Mouse (Mus musculus): ENCODE results near the gene Hebp2. TPM values are rescaled to one million over a fixed set of nuclear protein-coding genes. Genes with fewer than 3 reads are reported as not detected.
A peak's percentile ranks its signal among the peaks of the same experiment; 100 is the strongest.
"Not testable (repeated sequence)": the region's sequence is repeated elsewhere in the genome, so short reads cannot be mapped to it uniquely, and the experiment has no call there.

Hebp2 gene
- polyA plus RNA-seq (2015; fragmentation: Nextera tagmentation; extraction: Ambion mirVana), result 12.0 and 12.4 TPM in 2 replicates

DNA sequence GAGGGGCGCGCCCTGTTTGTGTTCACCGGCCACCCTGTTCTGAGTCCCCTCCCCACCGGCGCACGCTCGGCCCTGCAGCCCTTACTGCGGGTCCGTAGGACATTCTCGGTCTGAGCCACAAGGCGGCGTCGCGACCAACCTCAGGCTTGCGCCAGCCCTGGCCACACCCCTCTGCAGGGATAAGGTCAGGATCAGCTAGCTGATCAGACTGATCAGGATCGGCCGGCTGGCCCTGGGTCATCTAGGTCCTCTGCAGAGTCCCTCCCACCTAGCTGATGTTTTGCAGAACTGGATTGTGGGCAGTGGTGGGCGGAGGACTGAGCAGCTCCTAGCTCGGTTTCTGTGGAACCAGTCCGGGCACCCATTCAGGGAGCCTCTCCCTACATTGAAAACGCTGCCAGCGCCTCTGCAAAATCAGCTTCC, at the start of gene Hebp2:
Gene Hebp2 (minus strand): TSS at position 264 of the 423 bp plus-strand sequence.
- Histone ChIP-seq H3K4me3 (peak within 1 kb of the TSS; percentile 73), H3K27ac (no peak within 1 kb of the TSS), H3K9ac (peak within 1 kb of the TSS; percentile 75), H3K27me3 (no peaks in the 10 kb centered on the region), H3K36me3 (no peaks in the 10 kb centered on the region), H3K9me3 (replicated peaks) (no peaks in the 10 kb centered on the region), H3K4me1 (replicated peaks) (peaks cover 20% of the 10 kb centered on the region), H3K4me2 (peak within 1 kb of the TSS; percentile 96)
- 2% methylated on average over 22 of the region's 22 CpGs for WGBS
- peak; percentile 77 for ATAC-seq (replicated peaks; ENCODE audit: insufficient number of reproducible peaks, insufficient read depth, low FRiP score, low read depth)

DNA sequence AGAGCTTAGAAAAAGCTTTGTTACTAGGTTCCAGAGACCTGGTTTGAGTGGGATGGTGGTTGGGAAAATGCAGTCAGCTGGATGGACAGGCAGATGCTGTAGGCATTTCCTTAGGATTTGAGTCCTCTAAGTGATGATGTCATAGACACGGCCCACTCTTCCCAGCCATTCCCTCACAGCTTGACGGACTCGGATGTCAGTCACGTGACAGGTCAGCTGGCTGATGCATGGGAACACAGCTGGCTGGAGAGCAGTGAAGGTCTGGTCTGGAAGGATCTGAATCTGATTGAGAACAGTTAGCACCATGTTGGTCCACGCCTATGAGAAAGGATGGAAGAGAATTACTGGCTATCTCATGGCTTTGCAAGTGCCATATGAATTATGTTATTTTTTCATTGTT, 43.6 kb upstream of the Hebp2 start:
- Histone ChIP-seq H3K4me3 (no peak overlapping the region), H3K9ac (no peak overlapping the region), H3K4me2 (no peak overlapping the region), H3K36me3 (no peaks in the 10 kb centered on the region), H3K4me1 (replicated peaks) (no peaks in the 10 kb centered on the region), H3K27ac (no peak overlapping the region), H3K9me3 (replicated peaks) (no peaks in the 10 kb centered on the region), H3K27me3 (no peaks in the 10 kb centered on the region)
- no peak for ATAC-seq (replicated peaks; ENCODE audit: insufficient number of reproducible peaks, insufficient read depth, low FRiP score, low read depth)
- WGBS, result 78% methylated on average over 5 of the region's 5 CpGs

DNA sequence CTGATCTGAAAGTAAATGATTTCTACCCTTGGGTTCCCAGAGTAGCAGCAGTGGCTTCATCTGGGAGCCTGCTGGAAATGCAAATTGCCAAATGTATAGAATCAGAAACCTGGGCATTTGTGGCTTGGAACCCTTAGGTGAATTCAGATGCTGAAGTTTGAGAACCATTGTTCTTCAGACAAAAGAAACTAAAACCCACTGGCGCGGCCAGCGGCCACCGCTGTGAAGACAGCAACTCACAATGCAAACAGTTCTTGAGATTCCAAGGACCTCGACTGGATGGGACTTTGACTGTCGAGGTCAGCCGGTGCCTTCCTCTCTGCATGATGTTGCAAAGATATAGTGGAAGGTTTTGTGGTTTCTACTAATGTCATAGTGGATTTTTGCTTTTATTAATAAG, 38.3 kb upstream of the Hebp2 start:
- WGBS, result 37% methylated on average over 7 of the region's 7 CpGs
- no peaks in the 10 kb centered on the region for H3K4me1 ChIP-seq (replicated peaks)
- H3K27ac ChIP-seq, result no peak overlapping the region
- no peak overlapping the region for H3K4me2 ChIP-seq
- H3K27me3 ChIP-seq, result no peaks in the 10 kb centered on the region
- no peak overlapping the region for H3K9ac ChIP-seq
- no peak overlapping the region for H3K4me3 ChIP-seq
- ATAC-seq (replicated peaks; ENCODE audit: insufficient number of reproducible peaks, insufficient read depth, low FRiP score, low read depth), result no peak
- no peaks in the 10 kb centered on the region for H3K9me3 ChIP-seq (replicated peaks)
- H3K36me3 ChIP-seq, result no peaks in the 10 kb centered on the region

DNA sequence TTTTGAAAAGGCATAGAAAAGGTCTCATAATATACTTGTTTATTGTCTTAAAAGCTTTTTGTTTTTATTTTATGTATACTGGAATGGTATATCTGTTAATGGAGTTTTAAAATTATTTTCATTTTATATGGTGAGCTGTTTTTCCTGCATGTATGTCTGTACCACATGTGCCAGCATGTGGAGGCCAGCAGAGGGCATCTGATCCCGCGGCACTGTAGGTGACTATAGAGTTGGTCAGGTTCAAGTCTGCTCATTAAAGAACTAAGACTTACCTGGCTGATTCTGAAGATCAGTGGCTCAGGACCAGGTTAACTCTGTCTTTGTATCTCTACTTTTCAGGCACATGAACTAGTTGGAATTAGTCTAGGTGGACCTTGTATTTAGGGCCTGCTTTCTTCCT, 26.7 kb upstream of the Hebp2 start:
- Histone ChIP-seq H3K27me3 (no peaks in the 10 kb centered on the region), H3K4me3 (no peak overlapping the region), H3K4me1 (replicated peaks) (no peaks in the 10 kb centered on the region), H3K27ac (no peak overlapping the region), H3K9ac (no peak overlapping the region), H3K9me3 (replicated peaks) (no peaks in the 10 kb centered on the region), H3K4me2 (no peak overlapping the region), H3K36me3 (no peaks in the 10 kb centered on the region)
- WGBS, result 61% methylated on average over 2 of the region's 2 CpGs
- no peak for ATAC-seq (replicated peaks; ENCODE audit: insufficient number of reproducible peaks, insufficient read depth, low FRiP score, low read depth)

DNA sequence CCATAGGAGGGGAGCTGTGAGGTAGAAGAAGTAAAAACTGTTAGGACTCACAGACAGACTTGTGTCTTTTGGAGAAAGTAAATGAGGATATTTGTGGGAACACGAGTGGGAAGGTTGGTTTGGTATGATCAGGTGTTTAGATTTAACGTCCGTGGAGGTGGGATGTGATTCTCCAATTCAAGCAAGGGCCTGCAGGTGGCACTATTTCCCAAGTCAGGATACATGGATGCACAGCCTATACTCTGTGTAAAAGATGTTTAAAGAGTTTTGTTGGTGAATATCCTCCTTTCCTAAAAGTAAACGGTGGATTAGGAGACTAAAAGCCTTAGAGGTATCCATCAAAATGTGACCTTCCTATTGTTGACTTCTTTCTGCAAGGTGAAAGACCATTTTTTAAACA, 17.1 kb upstream of the Hebp2 start:
- Histone ChIP-seq H3K36me3 (no peaks in the 10 kb centered on the region), H3K27ac (no peak overlapping the region), H3K9ac (no peak overlapping the region), H3K4me3 (no peak overlapping the region), H3K4me1 (replicated peaks) (no peaks in the 10 kb centered on the region), H3K4me2 (no peak overlapping the region), H3K27me3 (no peaks in the 10 kb centered on the region; the same call in 1 of the 2 replicates), H3K9me3 (replicated peaks) (no peaks in the 10 kb centered on the region)
- ATAC-seq (replicated peaks; ENCODE audit: insufficient number of reproducible peaks, insufficient read depth, low FRiP score, low read depth), result no peak
- 4% methylated on average over 4 of the region's 4 CpGs for WGBS

DNA sequence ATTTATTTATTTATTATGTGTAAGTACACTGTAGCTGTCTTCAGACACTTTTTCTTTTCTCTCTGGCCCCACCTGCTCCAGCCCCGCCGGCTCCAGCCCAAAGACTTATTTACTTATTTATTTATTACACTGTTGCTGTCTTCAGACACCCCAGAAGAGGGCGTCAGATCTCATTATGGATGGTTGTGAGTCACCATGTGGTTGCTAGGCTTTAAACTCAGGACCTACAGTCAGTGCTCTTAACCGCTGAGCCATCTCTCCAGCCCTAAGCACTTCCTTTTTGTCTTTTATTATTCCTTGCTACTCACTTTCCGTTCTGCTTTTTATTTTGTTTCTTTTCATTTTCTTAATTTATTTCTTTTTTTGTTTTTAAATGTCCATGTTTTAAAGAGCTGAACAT, 15.6 kb upstream of the Hebp2 start:
- Histone ChIP-seq H3K9me3 (replicated peaks) (no peaks in the 10 kb centered on the region), H3K27ac (no peak overlapping the region), H3K9ac (no peak overlapping the region), H3K4me2 (no peak overlapping the region), H3K27me3 (no peaks in the 10 kb centered on the region; the same call in 1 of the 2 replicates), H3K4me1 (replicated peaks) (no peaks in the 10 kb centered on the region), H3K36me3 (no peaks in the 10 kb centered on the region), H3K4me3 (no peak overlapping the region)
- 47% methylated on average over 5 of the region's 5 CpGs for WGBS
- ATAC-seq (replicated peaks; ENCODE audit: insufficient number of reproducible peaks, insufficient read depth, low FRiP score, low read depth), result no peak

DNA sequence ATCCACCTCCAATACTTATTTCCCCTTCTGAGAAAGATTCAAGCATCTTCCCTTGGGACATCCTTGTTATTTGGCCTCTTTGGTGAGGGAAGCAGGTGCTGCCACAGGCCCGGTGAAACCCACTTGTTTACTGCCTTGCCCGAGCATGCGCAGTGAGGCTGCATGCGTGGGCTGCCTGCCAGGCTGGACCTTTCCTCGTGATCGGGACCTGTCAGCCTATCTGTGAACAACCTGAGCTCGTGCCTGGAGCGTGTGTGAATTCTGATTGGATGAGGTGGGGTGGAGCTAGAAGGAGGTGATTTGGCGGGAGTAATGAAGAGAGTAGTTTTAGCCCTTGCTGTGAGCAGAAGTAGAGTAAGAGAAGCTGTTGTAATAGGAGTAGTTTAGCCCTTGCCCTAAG, 13.2 kb upstream of the Hebp2 start:
- not testable (repeated sequence) for ATAC-seq (replicated peaks; ENCODE audit: insufficient number of reproducible peaks, insufficient read depth, low FRiP score, low read depth); H3K27me3 ChIP-seq; H3K27ac ChIP-seq; H3K36me3 ChIP-seq; H3K4me3 ChIP-seq; H3K4me1 ChIP-seq (replicated peaks); H3K4me2 ChIP-seq; H3K9ac ChIP-seq; H3K9me3 ChIP-seq (replicated peaks)
- WGBS, result 79% methylated on average over 9 of the region's 9 CpGs

DNA sequence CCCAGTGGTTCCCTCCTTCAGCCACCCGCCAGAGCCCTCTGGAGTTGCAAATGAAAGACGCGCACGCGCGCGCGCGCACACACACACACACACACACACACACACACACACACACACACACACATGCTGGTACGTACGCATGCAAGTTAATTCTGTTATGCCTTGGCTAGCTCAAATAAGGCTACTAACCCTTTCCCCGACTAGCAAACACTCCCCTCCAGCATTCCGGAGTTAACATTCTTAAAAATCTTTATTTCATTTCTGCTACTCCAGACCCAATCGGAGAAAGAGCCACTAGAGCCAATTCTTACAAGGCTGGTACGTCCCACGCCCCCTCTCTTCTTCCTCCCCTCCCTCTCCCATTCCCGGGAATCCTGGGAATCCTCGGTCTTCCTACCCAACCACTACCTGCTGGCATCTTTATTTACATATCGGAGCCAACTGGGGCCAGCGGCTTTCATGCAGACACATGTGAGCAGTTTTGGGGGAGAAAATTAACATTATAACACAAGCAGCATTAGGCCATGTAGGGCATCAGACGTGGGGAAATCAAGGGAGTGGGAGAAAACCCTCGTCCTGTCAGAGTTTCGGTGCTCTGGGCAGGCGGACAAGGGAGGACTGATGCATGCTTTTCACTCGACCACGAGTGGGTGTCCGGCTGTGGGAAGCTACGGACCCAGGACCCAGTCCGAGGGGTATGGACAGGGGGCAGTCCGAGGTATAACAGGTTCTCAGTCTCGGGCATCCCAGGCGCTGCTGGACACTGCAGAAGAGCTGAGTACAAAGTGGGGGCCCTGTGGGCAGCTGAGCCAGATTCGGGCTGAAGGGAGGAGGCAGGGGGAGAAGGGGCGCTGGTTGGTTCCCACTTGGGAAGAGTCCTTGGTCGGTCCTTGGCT, 3.7 kb upstream of the Hebp2 start:
- WGBS, result 5% methylated on average over 35 of the region's 35 CpGs
- Histone ChIP-seq H3K4me2 (peak overlapping the region; percentile 67), H3K4me1 (replicated peaks) (peaks cover 20% of the 10 kb centered on the region), H3K27me3 (no peaks in the 10 kb centered on the region), H3K27ac (no peak overlapping the region), H3K4me3 (peak overlapping the region; percentile 44), H3K9me3 (replicated peaks) (no peaks in the 10 kb centered on the region), H3K9ac (peak overlapping the region; percentile 33; the same call in 1 of the 2 replicates), H3K36me3 (no peaks in the 10 kb centered on the region)
- ATAC-seq (replicated peaks; ENCODE audit: insufficient number of reproducible peaks, insufficient read depth, low FRiP score, low read depth), result no peak

DNA sequence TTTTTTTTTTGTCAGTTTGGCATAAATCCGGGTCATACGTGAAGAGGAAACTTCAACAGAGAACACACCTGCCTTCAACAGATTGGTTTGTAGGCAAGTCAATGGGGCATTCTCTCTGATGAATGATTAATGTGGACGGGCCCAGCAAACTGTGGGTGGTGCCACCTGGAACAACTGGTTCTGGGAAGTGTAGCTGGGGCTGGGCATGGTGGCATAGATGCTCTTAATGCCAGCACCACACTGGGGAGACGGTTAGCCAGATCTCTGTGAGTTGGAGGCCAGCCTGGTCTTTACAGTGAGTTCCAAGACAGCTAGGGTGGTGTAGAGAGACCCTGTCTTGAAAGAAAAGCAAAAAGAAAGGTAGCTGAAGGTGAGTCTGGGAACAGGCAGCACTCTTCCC, 1.5 kb upstream of the Hebp2 start:
- H3K4me2 ChIP-seq, result no peak overlapping the region
- H3K9me3 ChIP-seq (replicated peaks), result no peaks in the 10 kb centered on the region
- H3K9ac ChIP-seq, result no peak overlapping the region
- 86% methylated on average over 4 of the region's 4 CpGs for WGBS
- no peaks in the 10 kb centered on the region for H3K36me3 ChIP-seq
- H3K27ac ChIP-seq, result no peak overlapping the region
- ATAC-seq (replicated peaks; ENCODE audit: insufficient number of reproducible peaks, insufficient read depth, low FRiP score, low read depth), result no peak
- H3K27me3 ChIP-seq, result no peaks in the 10 kb centered on the region
- peaks cover 20% of the 10 kb centered on the region for H3K4me1 ChIP-seq (replicated peaks)
- no peak overlapping the region for H3K4me3 ChIP-seq

DNA sequence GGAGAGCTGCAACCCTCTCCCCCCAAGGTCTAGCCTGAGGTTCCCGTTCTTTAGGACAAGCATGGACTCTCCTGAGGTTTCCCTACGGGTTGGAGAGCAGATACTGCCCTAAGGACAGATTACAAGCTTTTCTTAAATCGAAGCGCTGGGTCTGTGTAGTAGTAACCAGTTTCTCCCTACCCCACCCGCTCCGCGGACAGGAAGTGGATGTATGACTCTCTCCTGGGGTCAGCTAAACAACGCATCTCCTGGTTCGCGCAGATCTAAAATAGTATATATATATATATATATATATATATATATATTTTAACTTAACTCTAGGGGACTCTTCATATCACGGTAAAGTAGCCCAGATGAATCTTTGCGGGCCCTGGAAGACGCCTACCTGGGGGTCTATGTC, 567 bp downstream of the Hebp2 start:
- 6% methylated on average over 13 of the region's 13 CpGs for WGBS
- H3K36me3 ChIP-seq, result no peaks in the 10 kb centered on the region
- peak overlapping the region; percentile 73 for H3K4me3 ChIP-seq
- no peak overlapping the region for H3K27ac ChIP-seq
- H3K9me3 ChIP-seq (replicated peaks), result no peaks in the 10 kb centered on the region
- peak overlapping the region; percentile 75 for H3K9ac ChIP-seq
- H3K27me3 ChIP-seq, result no peaks in the 10 kb centered on the region
- H3K4me2 ChIP-seq, result peak overlapping the region; percentile 96
- H3K4me1 ChIP-seq (replicated peaks), result peaks cover 20% of the 10 kb centered on the region
- ATAC-seq (replicated peaks; ENCODE audit: insufficient number of reproducible peaks, insufficient read depth, low FRiP score, low read depth), result no peak

DNA sequence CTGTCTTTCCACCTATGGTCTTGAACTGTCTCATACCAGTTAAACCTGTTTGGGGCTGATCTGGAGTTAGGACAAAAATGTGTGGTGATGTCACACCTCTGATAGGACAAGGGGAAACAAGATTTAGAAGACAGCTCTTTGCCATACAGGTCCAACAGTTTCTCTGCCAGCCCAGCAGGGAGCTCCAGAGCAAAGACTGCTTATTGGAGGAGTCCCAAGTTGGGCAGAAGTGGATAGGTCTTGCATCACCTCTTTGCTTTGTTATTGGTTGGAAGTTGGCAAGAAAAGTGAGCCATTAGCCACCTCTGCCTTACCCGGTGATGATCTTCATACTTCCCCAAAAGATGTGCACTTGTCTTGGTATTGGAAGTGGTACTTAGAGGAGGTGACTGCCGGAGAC, 9.0 kb downstream of the Hebp2 start:
- H3K4me3 ChIP-seq, result no peak overlapping the region
- H3K4me1 ChIP-seq (replicated peaks), result peaks cover 4% of the 10 kb centered on the region; the same call in 1 of the 2 replicates
- WGBS, result 89% methylated on average over 2 of the region's 2 CpGs
- H3K36me3 ChIP-seq, result peaks cover 14% of the 10 kb centered on the region
- H3K4me2 ChIP-seq, result no peak overlapping the region
- no peaks in the 10 kb centered on the region for H3K9me3 ChIP-seq (replicated peaks)
- no peak overlapping the region for H3K9ac ChIP-seq
- no peak for ATAC-seq (replicated peaks; ENCODE audit: insufficient number of reproducible peaks, insufficient read depth, low FRiP score, low read depth)
- H3K27me3 ChIP-seq, result no peaks in the 10 kb centered on the region
- H3K27ac ChIP-seq, result no peak overlapping the region

DNA sequence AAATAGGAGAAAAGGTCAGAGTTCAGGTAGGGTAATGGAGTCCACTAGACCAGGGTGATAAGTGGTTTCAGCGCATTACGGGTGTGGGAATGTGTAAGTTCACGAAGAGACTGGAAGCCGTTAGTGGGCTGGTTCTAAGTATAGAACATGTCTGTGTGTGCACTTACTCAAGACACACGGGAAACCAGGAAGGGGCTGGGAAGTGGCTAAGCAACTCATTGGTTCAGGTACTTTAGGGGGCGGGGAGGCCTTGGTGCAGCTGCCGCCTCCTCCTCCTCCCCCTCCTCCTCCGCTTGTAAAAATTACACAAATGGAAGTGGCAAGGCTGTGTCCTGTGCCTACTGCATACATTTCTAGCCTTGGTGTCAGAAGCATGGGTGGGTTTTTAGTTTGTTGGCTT, 13.6 kb downstream of the Hebp2 start:
- ATAC-seq (replicated peaks; ENCODE audit: insufficient number of reproducible peaks, insufficient read depth, low FRiP score, low read depth), result no peak
- Histone ChIP-seq H3K4me1 (replicated peaks) (peaks cover 18% of the 10 kb centered on the region), H3K4me3 (no peak overlapping the region), H3K9ac (no peak overlapping the region), H3K27ac (no peak overlapping the region), H3K27me3 (no peaks in the 10 kb centered on the region), H3K9me3 (replicated peaks) (no peaks in the 10 kb centered on the region), H3K4me2 (no peak overlapping the region), H3K36me3 (peaks cover 22% of the 10 kb centered on the region)
- 47% methylated on average over 8 of the region's 8 CpGs for WGBS

Measured in heart, embryonic 15.5 days (tissue).